8 mouse cellular contexts compared by ENCODE assay signal in genomic region chr5:64626351-64626750, GRCm38 (mm10).
DNase-seq lines count a peak whose midpoint lies in the region; ATAC-seq and TF ChIP-seq lines count a peak whose summit lies in the region.

No protein-coding gene starts in this region.

- TF ChIP-seq CTCF in forebrain, postnatal 0 days (IDR thresholded peaks at IDR 0.05; ENCODE audit: low read depth), result no peak

- no peak for DNase-seq in forebrain, postnatal 0 days
- DNase-seq in MEL-GATA-1-ER (ENCODE audit: extremely low read depth, low read depth), result peak; percentile 39
- DNase-seq in heart, postnatal 10 days, result peak; percentile 60 to 67
- peak; percentile 50 for DNase-seq in ovary, postnatal 36 days (ENCODE audit: low spot score)
- no peak for DNase-seq in c-Kit-positive CD71-positive TER-119-positive erythroid progenitor cells, embryonic 14.5 days (ENCODE audit: low spot score)

- H3K4me2 ChIP-seq in forebrain, postnatal 0 days (ENCODE audit: low read depth), result no peak overlapping the region
- no peak overlapping the region for H3K4me2 ChIP-seq in forebrain, embryonic 15.5 days (replicated peaks)
- H3K4me2 ChIP-seq in limb, embryonic 12.5 days, result no peak overlapping the region
- no peak overlapping the region for H3K4me2 ChIP-seq in forebrain, embryonic 16.5 days (ENCODE audit: low read length)

- H3K4me1 ChIP-seq in forebrain, postnatal 0 days (ENCODE audit: insufficient read depth), result no peaks in the 10 kb centered on the region
- H3K4me1 ChIP-seq in forebrain, embryonic 15.5 days, result no peaks in the 10 kb centered on the region
- H3K4me1 ChIP-seq in limb, embryonic 12.5 days (replicated peaks), result peaks cover 39% of the 10 kb centered on the region
- no peaks in the 10 kb centered on the region for H3K4me1 ChIP-seq in forebrain, embryonic 16.5 days (replicated peaks; ENCODE audit: control insufficient read depth, insufficient read depth, low read length)

- whole genome bisulfite sequencing in forebrain, postnatal 0 days, result 57% methylated on average over 9 of the region's 9 CpGs
- 53% methylated on average over 9 of the region's 9 CpGs for WGBS in forebrain, embryonic 15.5 days
- WGBS in limb, embryonic 12.5 days, result 23% methylated on average over 9 of the region's 9 CpGs
- WGBS in forebrain, embryonic 16.5 days, result 54% methylated on average over 9 of the region's 9 CpGs

- intact Hi-C loops in heart, postnatal 10 days (cut with DNase I), result no loop called here

- no peaks in the 10 kb centered on the region for H3K36me3 ChIP-seq in forebrain, postnatal 0 days (ENCODE audit: insufficient read depth)
- H3K36me3 ChIP-seq in forebrain, embryonic 15.5 days, result no peaks in the 10 kb centered on the region
- no peaks in the 10 kb centered on the region for H3K36me3 ChIP-seq in limb, embryonic 12.5 days
- no peaks in the 10 kb centered on the region for H3K36me3 ChIP-seq in forebrain, embryonic 16.5 days (ENCODE audit: control insufficient read depth, insufficient read depth)

- H3K9me3 ChIP-seq in forebrain, postnatal 0 days (ENCODE audit: low read length), result no peaks in the 10 kb centered on the region
- no peaks in the 10 kb centered on the region for H3K9me3 ChIP-seq in forebrain, embryonic 15.5 days
- no peaks in the 10 kb centered on the region for H3K9me3 ChIP-seq in limb, embryonic 12.5 days
- no peaks in the 10 kb centered on the region for H3K9me3 ChIP-seq in forebrain, embryonic 16.5 days (ENCODE audit: control insufficient read depth, low read length)

- H3K9ac ChIP-seq in forebrain, postnatal 0 days, result no peak overlapping the region
- no peak overlapping the region for H3K9ac ChIP-seq in forebrain, embryonic 15.5 days (replicated peaks)
- H3K9ac ChIP-seq in limb, embryonic 12.5 days (replicated peaks), result no peak overlapping the region
- H3K9ac ChIP-seq in forebrain, embryonic 16.5 days (replicated peaks; ENCODE audit: low read depth, low read length), result no peak overlapping the region

- ATAC-seq in forebrain, postnatal 0 days, result peak; percentile 14; the same call in 1 of the 2 replicates
- ATAC-seq in forebrain, embryonic 15.5 days (replicated peaks), result no peak
- no peak for ATAC-seq in limb, embryonic 12.5 days (ENCODE audit: insufficient number of reproducible peaks, insufficient read depth, low FRiP score, low TSS enrichment, low read depth)
- no peak for ATAC-seq in forebrain, embryonic 16.5 days

- H3K27ac ChIP-seq in forebrain, postnatal 0 days (ENCODE audit: low read depth, low read length), result no peak overlapping the region
- H3K27ac ChIP-seq in forebrain, embryonic 15.5 days (replicated peaks), result no peak overlapping the region
- 0 out of 2 replicates have a peak overlapping the region, but pooled peaks have one; percentile 4 for H3K27ac ChIP-seq in limb, embryonic 12.5 days
- no peak overlapping the region for H3K27ac ChIP-seq in forebrain, embryonic 16.5 days (ENCODE audit: low read length)

- no peak overlapping the region for H3K4me3 ChIP-seq in forebrain, postnatal 0 days (ENCODE audit: low read depth, low read length)
- H3K4me3 ChIP-seq in forebrain, embryonic 15.5 days, result no peak overlapping the region
- H3K4me3 ChIP-seq in limb, embryonic 12.5 days (replicated peaks), result no peak overlapping the region
- no peak overlapping the region for H3K4me3 ChIP-seq in forebrain, embryonic 16.5 days (replicated peaks; ENCODE audit: low read length)

- no peaks in the 10 kb centered on the region for H3K27me3 ChIP-seq in forebrain, postnatal 0 days (ENCODE audit: insufficient read depth, low read length)
- H3K27me3 ChIP-seq in forebrain, embryonic 15.5 days, result no peaks in the 10 kb centered on the region
- no peaks in the 10 kb centered on the region for H3K27me3 ChIP-seq in limb, embryonic 12.5 days
- H3K27me3 ChIP-seq in forebrain, embryonic 16.5 days (replicated peaks; ENCODE audit: control insufficient read depth, insufficient read depth, low read length), result no peaks in the 10 kb centered on the region

Comparison
In these comparisons a context has a peak if more than half of its experiments do, and no peak if none do; other contexts are left out.
1. DNase-seq: peak in MEL-GATA-1-ER (single experiment), heart, postnatal 10 days (2 of 2) and ovary, postnatal 36 days (single experiment); none in forebrain, postnatal 0 days (single experiment) and c-Kit-positive CD71-positive TER-119-positive erythroid progenitor cells, embryonic 14.5 days (single experiment).